Mouse (Mus musculus) kidney, adult 2 months (tissue): ENCODE results near the gene Slc47a1. TPM values are rescaled to one million over a fixed set of nuclear protein-coding genes. Genes with fewer than 3 reads are reported as not detected.
A peak's percentile ranks its signal among the peaks of the same experiment; 100 is the strongest.

Experiments used
- DNase-seq: peaks from one replicate; pipeline ENCODE4 v3.0.0; 2021
- H3K27ac ChIP-seq: fragments of 200-500 bp; 2 replicates; pipeline ENCODE4 v1.5.1; 2012; ENCODE audit warnings: low read depth, low read length, control low read depth, inconsistent platforms; ENCODE audit not compliant: insufficient read depth
- H3K27me3 ChIP-seq: fragments of 200-500 bp; replicated peaks from 2 replicates; pipeline ENCODE4 v1.6.1; 2012; ENCODE audit warnings: mild to moderate bottlenecking, moderate library complexity, low read length, inconsistent platforms; ENCODE audit not compliant: control insufficient read depth, insufficient read depth
- H3K36me3 ChIP-seq: fragments of 200-500 bp; 2 replicates; pipeline ENCODE4 v1.6.1; 2012; ENCODE audit warnings: mild to moderate bottlenecking, moderate library complexity, low read length, inconsistent platforms; ENCODE audit not compliant: control insufficient read depth, insufficient read depth
- H3K4me1 ChIP-seq: fragments of 200-500 bp; 2 replicates; pipeline ENCODE4 v1.6.1; 2011; ENCODE audit warnings: low read length; ENCODE audit not compliant: control insufficient read depth, insufficient read depth
- H3K4me3 ChIP-seq: fragments of 200-500 bp; 2 replicates; pipeline ENCODE4 v1.5.1; 2011; ENCODE audit warnings: mild to moderate bottlenecking, low read depth, low read length, control low read depth; ENCODE audit not compliant: insufficient read depth
- CTCF ChIP-seq: fragments of 200-500 bp; conservative IDR thresholded peaks from 2 replicates; pipeline ENCODE4 v1.5.1; 2011; ENCODE audit warnings: low read depth, mild to moderate bottlenecking, control low read depth, low read length, moderate library complexity, mixed read lengths; ENCODE audit not compliant: insufficient read depth, insufficient read length
- POLR2A ChIP-seq: fragments of 200-500 bp; IDR thresholded peaks from one replicate; pipeline ENCODE4 v1.6.1; 2011; ENCODE audit warnings: low read depth, low read length, control low read depth
- WGBS: fragments of 180-500 bp; shearing (Covaris S2); methylation state at CpG from one replicate; pipeline ENCODE4 v1.1.7; 2018; 5-methylcytosine and 5-hydroxymethylcytosine counted together
- polyA plus RNA-seq: library from polyadenylated mRNA; depleted of rRNA; stranded (reverse); fragments of >200 nt; gene quantifications from 2 replicates; pipeline ENCODE4 v1.2.3, GENCODE M21; 2012

Slc47a1 gene
- polyA plus RNA-seq, 1 experiment, result 395 TPM

DNA sequence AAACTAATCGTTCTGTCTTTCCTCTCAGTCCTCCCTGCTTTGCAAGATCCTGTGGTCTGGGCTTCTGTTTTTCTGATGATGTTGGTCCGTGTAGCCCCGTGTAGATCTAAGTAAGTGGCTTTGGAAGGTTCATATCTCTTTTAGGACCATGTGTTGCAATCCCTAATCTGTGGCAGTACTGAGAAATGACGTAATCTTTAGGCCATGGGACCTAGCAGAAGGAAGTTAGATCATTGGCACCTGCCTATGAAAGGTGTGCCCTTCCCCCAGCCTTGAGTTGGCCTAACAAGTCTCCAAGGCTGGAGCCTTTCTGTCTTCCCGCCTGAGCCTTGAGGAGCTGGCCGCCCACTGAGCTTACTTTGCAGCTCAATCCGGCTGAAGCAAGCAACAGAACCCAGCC, 33.7 kb upstream of the Slc47a1 start:
- no peak for DNase-seq

DNA sequence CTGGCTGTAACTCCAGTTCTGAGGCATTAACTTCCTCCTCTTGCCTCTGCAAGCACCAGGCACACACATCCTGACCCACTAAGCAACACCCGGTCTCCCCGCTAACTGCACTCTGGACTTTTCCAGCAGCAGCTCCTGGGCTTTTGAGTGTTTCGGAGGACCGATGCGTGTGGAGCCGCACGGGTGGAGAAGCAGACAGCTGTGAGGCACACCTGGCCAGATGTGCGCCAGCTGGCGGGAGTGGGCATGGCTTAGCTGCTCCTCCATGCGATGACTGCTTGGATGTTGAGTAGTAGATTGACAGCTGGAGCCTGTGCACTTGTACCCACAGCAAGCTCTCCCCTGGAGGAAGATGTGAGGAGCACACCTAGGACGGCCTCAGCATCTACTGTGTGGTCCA, 33.1 kb upstream of the Slc47a1 start:
- Histone ChIP-seq H3K4me1 (no peaks in the 10 kb centered on the region), H3K36me3 (no peaks in the 10 kb centered on the region), H3K4me3 (no peak overlapping the region), H3K27ac (no peak overlapping the region), H3K27me3 (no peaks in the 10 kb centered on the region)
- no peak for DNase-seq
- TF ChIP-seq CTCF (no peak), POLR2A (no peak)
- WGBS, result 77% methylated on average over 11 of the region's 11 CpGs

More for the DNA sequence above, 33.7 kb upstream of the Slc47a1 start:
- no peak overlapping the region for H3K4me3 ChIP-seq
- H3K27me3 ChIP-seq, result no peaks in the 10 kb centered on the region
- no peak overlapping the region for H3K27ac ChIP-seq
- H3K36me3 ChIP-seq, result no peaks in the 10 kb centered on the region
- 73% methylated on average over 7 of the region's 7 CpGs for WGBS
- no peaks in the 10 kb centered on the region for H3K4me1 ChIP-seq
- TF ChIP-seq POLR2A, result no peak
- TF ChIP-seq CTCF, result no peak

- Histone ChIP-seq H3K36me3 (no peaks in the 10 kb centered on the region), H3K27me3 (no peaks in the 10 kb centered on the region), H3K4me1 (no peaks in the 10 kb centered on the region), H3K27ac (no peak overlapping the region), H3K4me3 (no peak overlapping the region)
- peak; percentile 91 for DNase-seq
- TF ChIP-seq CTCF, result peak; percentile 97
- TF ChIP-seq POLR2A, result no peak
- 0% methylated on average over 1 of the region's 1 CpGs for WGBS
Measured at GRCm38 (mm10) chr11:61410129-61410528, 32.0 kb upstream of the Slc47a1 start.

- no peaks in the 10 kb centered on the region for H3K36me3 ChIP-seq
- no peak overlapping the region for H3K27ac ChIP-seq
- H3K4me3 ChIP-seq, result no peak overlapping the region; the same call in 1 of the 2 replicates
- 25% methylated on average over 3 of the region's 3 CpGs for WGBS
- TF ChIP-seq POLR2A, result no peak
- H3K4me1 ChIP-seq, result no peaks in the 10 kb centered on the region
- H3K27me3 ChIP-seq, result no peaks in the 10 kb centered on the region
- DNase-seq, result peak; percentile 53
Measured at GRCm38 (mm10) chr11:61409051-61409450, 30.9 kb upstream of the Slc47a1 start.

GRCm38 (mm10) chr11:61408184-61409027, 30.3 kb upstream of the Slc47a1 start:
- Histone ChIP-seq H3K27me3 (no peaks in the 10 kb centered on the region), H3K27ac (peak overlapping the region; percentile 96), H3K36me3 (no peaks in the 10 kb centered on the region), H3K4me1 (no peaks in the 10 kb centered on the region), H3K4me3 (peak overlapping the region; percentile 92)
- DNase-seq, result peak; percentile 85
- TF ChIP-seq POLR2A (no peak), CTCF (no peak)
- WGBS, result under 1% methylated on average over 64 of the region's 64 CpGs

GRCm38 (mm10) chr11:61407638-61408183, 29.6 kb upstream of the Slc47a1 start:
- Histone ChIP-seq H3K4me1 (no peaks in the 10 kb centered on the region), H3K4me3 (peak overlapping the region; percentile 92), H3K36me3 (no peaks in the 10 kb centered on the region), H3K27ac (peak overlapping the region; percentile 96), H3K27me3 (no peaks in the 10 kb centered on the region)
- WGBS, result 1% methylated on average over 39 of the region's 39 CpGs
- TF ChIP-seq CTCF, result peak; percentile 37; the same call in 1 of the 2 replicates
- TF ChIP-seq POLR2A, result peak; percentile 18
- peak; percentile 94 for DNase-seq

GRCm38 (mm10) chr11:61401794-61402193, 23.6 kb upstream of the Slc47a1 start:
- H3K27me3 ChIP-seq, result no peaks in the 10 kb centered on the region
- WGBS, result 74% methylated on average over 4 of the region's 4 CpGs
- TF ChIP-seq POLR2A (no peak), CTCF (no peak)

More at GRCm38 (mm10) chr11:61401794-61402193, 23.6 kb upstream of the Slc47a1 start:
- no peak for DNase-seq
- H3K4me3 ChIP-seq, result no peak overlapping the region
- no peak overlapping the region for H3K27ac ChIP-seq
- H3K36me3 ChIP-seq, result no peaks in the 10 kb centered on the region
- H3K4me1 ChIP-seq, result no peaks in the 10 kb centered on the region
